Mouse (Mus musculus) intestine, embryonic 14.5 days (tissue): Measurements from ENCODE around the gene Dach1. TPM values are rescaled to one million over a fixed set of nuclear protein-coding genes. Genes with fewer than 3 reads are reported as not detected.

Experiments
- ATAC-seq: fragments of 200-750 bp; cut with Nextera tagmentation; replicated peaks from 2 replicates; pipeline ENCODE4 v1.8.0; 2017; ENCODE audit warnings: low read depth, moderate number of reproducible peaks, moderate TSS enrichment, moderate library complexity; ENCODE audit not compliant: low FRiP score, low TSS enrichment
- DNase-seq: peaks from one replicate; pipeline ENCODE4 v3.0.0-alpha.2; 2018; ENCODE audit warnings: low spot score
- H3K27ac ChIP-seq: fragments of 300-500 bp; sonication (generic); 2 replicates; pipeline ENCODE4 v1.5.1; 2014; ENCODE audit warnings: low read depth, mild to moderate bottlenecking, control low read depth
- H3K27me3 ChIP-seq: fragments of 300-500 bp; sonication (generic); replicated peaks from 2 replicates; pipeline ENCODE4 v1.6.1; 2014; ENCODE audit warnings: low read length, control low read depth; ENCODE audit not compliant: control insufficient read depth, insufficient read depth
- H3K36me3 ChIP-seq: fragments of 300-500 bp; sonication (generic); 2 replicates; pipeline ENCODE4 v1.6.1; 2014; ENCODE audit warnings: low read length, control low read depth; ENCODE audit not compliant: control insufficient read depth, insufficient read depth
- H3K4me1 ChIP-seq: fragments of 300-500 bp; sonication (generic); replicated peaks from 2 replicates; pipeline ENCODE4 v1.6.1; 2014; ENCODE audit warnings: low read length, control low read depth, mixed read lengths; ENCODE audit not compliant: control insufficient read depth, insufficient read depth
- H3K4me2 ChIP-seq: fragments of 300-500 bp; sonication (generic); 2 replicates; pipeline ENCODE4 v1.6.1; 2014; ENCODE audit warnings: low read length
- H3K4me3 ChIP-seq: fragments of 300-500 bp; sonication (generic); 2 replicates; pipeline ENCODE4 v1.5.1; 2014; ENCODE audit warnings: low read depth, low read length, control low read depth, mixed read lengths
- H3K9ac ChIP-seq: fragments of 300-500 bp; sonication (generic); 2 replicates; pipeline ENCODE4 v1.6.1; 2014; ENCODE audit warnings: mild to moderate bottlenecking, low read length
- H3K9me3 ChIP-seq: fragments of 300-500 bp; sonication (generic); 2 replicates; pipeline ENCODE4 v1.6.1; 2016; ENCODE audit warnings: low read length, control low read depth; ENCODE audit not compliant: control insufficient read depth
- WGBS: fragments of 180-500 bp; shearing (Covaris S2); extraction: QIAGEN DNeasy Blood & Tissue Kit; methylation state at CpG from one replicate; pipeline ENCODE4 v1.1.7; 2014; 5-methylcytosine and 5-hydroxymethylcytosine counted together
- polyA plus RNA-seq: library from polyadenylated mRNA; unstranded; fragments of >200 nt; fragmentation: Nextera tagmentation; extraction: Ambion mirVana; gene quantifications from 2 replicates; pipeline ENCODE4 v1.2.1, GENCODE M21; 2014

Gene Dach1
- polyA plus RNA-seq, 1 experiment from 2014 or later: 3.2 TPM

- no peak for DNase-seq
- H3K27ac ChIP-seq: no peak overlapping the region
- 73% methylated on average over 7 of the region's 7 CpGs for WGBS
Observed at GRCm38 (mm10) chr14:97814555-97815175, 354.9 kb downstream of the Dach1 start.

GRCm38 (mm10) chr14:97813557-97813956 is 356.0 kb downstream of the Dach1 start:
- Histone ChIP-seq H3K27me3 (no peaks in the 10 kb centered on the region), H3K27ac (no peak overlapping the region), H3K4me2 (no peak overlapping the region), H3K9ac (no peak overlapping the region), H3K4me1 (no peaks in the 10 kb centered on the region), H3K4me3 (no peak overlapping the region), H3K36me3 (no peaks in the 10 kb centered on the region), H3K9me3 (no peaks in the 10 kb centered on the region)
- no peak for DNase-seq
- no peak for ATAC-seq
- 73% methylated on average over 11 of the region's 11 CpGs for WGBS

More at GRCm38 (mm10) chr14:97814555-97815175, 354.9 kb downstream of the Dach1 start:
- Histone ChIP-seq H3K4me1 (no peaks in the 10 kb centered on the region), H3K27me3 (no peaks in the 10 kb centered on the region), H3K9ac (no peak overlapping the region), H3K9me3 (no peaks in the 10 kb centered on the region), H3K36me3 (no peaks in the 10 kb centered on the region), H3K4me2 (no peak overlapping the region), H3K4me3 (no peak overlapping the region)
- ATAC-seq: no peak

GRCm38 (mm10) chr14:97795385-97795952 is 374.1 kb downstream of the Dach1 start:
- no peaks in the 10 kb centered on the region for H3K27me3 ChIP-seq
- no peak for DNase-seq
- no peak overlapping the region for H3K4me2 ChIP-seq
- no peak overlapping the region for H3K9ac ChIP-seq
- H3K4me3 ChIP-seq: no peak overlapping the region
- 83% methylated on average over 5 of the region's 5 CpGs for WGBS
- no peaks in the 10 kb centered on the region for H3K4me1 ChIP-seq
- ATAC-seq: no peak
- no peaks in the 10 kb centered on the region for H3K9me3 ChIP-seq
- H3K36me3 ChIP-seq: no peaks in the 10 kb centered on the region
- no peak overlapping the region for H3K27ac ChIP-seq

GRCm38 (mm10) chr14:97774135-97774767 is 395.3 kb downstream of the Dach1 start:
- no peak overlapping the region for H3K4me3 ChIP-seq
- H3K4me2 ChIP-seq: no peak overlapping the region
- H3K9ac ChIP-seq: no peak overlapping the region
- no peaks in the 10 kb centered on the region for H3K4me1 ChIP-seq
- ATAC-seq (no peak), DNase-seq (no peak)
- H3K27me3 ChIP-seq: no peaks in the 10 kb centered on the region
- H3K36me3 ChIP-seq: no peaks in the 10 kb centered on the region
- H3K9me3 ChIP-seq: peaks cover 7% of the 10 kb centered on the region; the same call in 1 of the 2 replicates
- WGBS: 74% methylated on average over 2 of the region's 2 CpGs
- H3K27ac ChIP-seq: no peak overlapping the region

GRCm38 (mm10) chr14:97754400-97754799 is 415.2 kb downstream of the Dach1 start:
- 85% methylated on average over 4 of the region's 4 CpGs for WGBS
- no peak overlapping the region for H3K27ac ChIP-seq

GRCm38 (mm10) chr14:97753973-97754372 is 415.6 kb downstream of the Dach1 start:
- DNase-seq (no peak), ATAC-seq (no peak)
- Histone ChIP-seq H3K27ac (no peak overlapping the region), H3K9me3 (no peaks in the 10 kb centered on the region), H3K4me2 (no peak overlapping the region), H3K36me3 (no peaks in the 10 kb centered on the region), H3K27me3 (no peaks in the 10 kb centered on the region), H3K4me1 (no peaks in the 10 kb centered on the region), H3K4me3 (no peak overlapping the region), H3K9ac (no peak overlapping the region)
- WGBS: 91% methylated on average over 2 of the region's 2 CpGs

More at GRCm38 (mm10) chr14:97754400-97754799, 415.2 kb downstream of the Dach1 start:
- Histone ChIP-seq H3K27me3 (no peaks in the 10 kb centered on the region), H3K36me3 (no peaks in the 10 kb centered on the region), H3K4me2 (no peak overlapping the region), H3K9me3 (no peaks in the 10 kb centered on the region), H3K4me1 (no peaks in the 10 kb centered on the region), H3K4me3 (no peak overlapping the region), H3K9ac (no peak overlapping the region)
- ATAC-seq: no peak
- no peak for DNase-seq

- H3K9ac ChIP-seq: no peak overlapping the region
- DNase-seq: no peak
- ATAC-seq: no peak
- H3K36me3 ChIP-seq: no peaks in the 10 kb centered on the region
- H3K27me3 ChIP-seq: no peaks in the 10 kb centered on the region
- H3K4me3 ChIP-seq: no peak overlapping the region
- H3K9me3 ChIP-seq: no peaks in the 10 kb centered on the region
- H3K4me2 ChIP-seq: no peak overlapping the region
- 89% methylated on average over 2 of the region's 2 CpGs for WGBS
- H3K27ac ChIP-seq: no peak overlapping the region
- H3K4me1 ChIP-seq: no peaks in the 10 kb centered on the region
Observed at GRCm38 (mm10) chr14:97743252-97743651, 426.3 kb downstream of the Dach1 start.

- no peaks in the 10 kb centered on the region for H3K27me3 ChIP-seq
- no peak overlapping the region for H3K27ac ChIP-seq
- H3K4me2 ChIP-seq: no peak overlapping the region
- H3K9ac ChIP-seq: no peak overlapping the region
- no peaks in the 10 kb centered on the region for H3K36me3 ChIP-seq
- no peak for DNase-seq
- no peak overlapping the region for H3K4me3 ChIP-seq
- H3K9me3 ChIP-seq: no peaks in the 10 kb centered on the region
- 66% methylated on average over 4 of the region's 4 CpGs for WGBS
- H3K4me1 ChIP-seq: no peaks in the 10 kb centered on the region
- no peak for ATAC-seq
Observed at GRCm38 (mm10) chr14:97742785-97743184, 426.8 kb downstream of the Dach1 start.
